Mouse (Mus musculus): Measurements from ENCODE around the gene Trim60. TPM values are rescaled to one million over a fixed set of nuclear protein-coding genes. Genes with fewer than 3 reads are reported as not detected.

Trim60 gene
- polyA plus RNA-seq (2015; fragmentation: Nextera tagmentation; extraction: Ambion mirVana), result not detected in 2 replicates

DNA sequence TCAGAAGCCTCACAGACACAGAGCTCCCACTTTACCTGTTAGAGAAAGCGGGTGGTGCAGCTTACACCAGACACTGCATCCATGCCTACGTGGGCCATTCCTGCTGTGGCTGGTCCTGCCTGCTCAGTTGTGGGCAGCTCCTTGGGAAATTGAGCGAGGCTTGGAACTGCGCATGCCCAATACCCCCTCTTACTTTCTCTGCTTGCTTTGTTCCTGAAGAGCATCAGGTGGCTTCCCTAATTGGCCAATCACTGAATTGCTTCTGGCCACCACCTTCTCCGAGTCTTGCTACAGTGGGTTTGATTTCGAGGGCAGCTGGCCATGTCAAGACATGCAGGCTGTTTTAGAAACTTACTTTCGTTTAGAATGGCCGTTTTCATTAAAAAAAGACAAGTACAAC is at the start of gene Trim60, which contains the start of gene Trim61:
Gene Trim60 (minus strand): TSS at position 162 of the 400 bp plus-strand sequence.
Gene Trim61 (minus strand): TSS at position 101 of the 400 bp plus-strand sequence.

GRCm38 (mm10) chr8:65037117-65037533 is 18.7 kb upstream of the Trim60 start, which contains the start of gene Apela:
Gene Apela, minus strand, starts transcription at chr8:65037336.

DNA sequence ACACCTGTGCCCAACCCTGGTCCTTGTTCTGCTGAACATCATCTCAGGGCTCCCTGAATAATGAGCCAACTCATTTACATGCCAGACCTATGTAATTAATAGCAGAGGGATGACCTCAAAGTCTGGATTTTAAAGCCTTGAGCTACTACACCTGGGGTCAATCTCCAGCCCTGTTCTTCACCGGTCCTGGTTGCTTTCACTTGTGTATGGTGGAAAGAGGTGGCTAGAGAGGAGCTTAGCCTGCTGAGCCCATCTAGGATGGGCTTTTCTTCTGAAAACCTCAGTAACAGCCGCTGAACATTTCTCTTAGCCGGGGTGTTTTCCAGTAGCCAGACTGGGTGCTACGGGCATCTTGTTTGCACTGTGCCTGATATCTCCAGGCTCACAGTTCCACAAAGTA is 30.7 kb downstream of the Trim60 start, which contains the start of gene Trim75:
Gene Trim75 (minus strand): TSS at position 101 of the 400 bp plus-strand sequence.

Other genes starting within 250 kb of the Trim60 start
- gene Klhl2, start 168.6 kb downstream of the Trim60 start, polyA plus RNA-seq (2015; fragmentation: Nextera tagmentation; extraction: Ambion mirVana), result 5.8 and 6.5 TPM in 2 replicates
- 28.6 and 31.4 TPM in 2 replicates for gene Tmem192, start 71.4 kb downstream of the Trim60 start, polyA plus RNA-seq (2015; fragmentation: Nextera tagmentation; extraction: Ambion mirVana)
- not detected in 2 replicates for gene Trim75, start 30.8 kb downstream of the Trim60 start, polyA plus RNA-seq (2015; fragmentation: Nextera tagmentation; extraction: Ambion mirVana)
- 0.08 and 0.16 TPM in 2 replicates for gene Trim61, start 61 bp downstream of the Trim60 start, polyA plus RNA-seq (2015; fragmentation: Nextera tagmentation; extraction: Ambion mirVana)
- 5.8 and 7.0 TPM in 2 replicates for gene Apela, start 18.8 kb upstream of the Trim60 start, polyA plus RNA-seq (2015; fragmentation: Nextera tagmentation; extraction: Ambion mirVana)
- gene Gm10663, start 56.4 kb upstream of the Trim60 start, polyA plus RNA-seq (2015; fragmentation: Nextera tagmentation; extraction: Ambion mirVana), result not detected in 2 replicates
- not detected in 2 replicates for gene BC030870, start 111.0 kb upstream of the Trim60 start, polyA plus RNA-seq (2015; fragmentation: Nextera tagmentation; extraction: Ambion mirVana)

Measured in spleen, postnatal 0 days (tissue).